Mouse (Mus musculus) lung, embryonic 16.5 days (tissue): ENCODE data around the gene Mpp4. TPM values are rescaled to one million over a fixed set of nuclear protein-coding genes. Genes with fewer than 3 reads are reported as not detected.

Experiments
- ATAC-seq: fragments of 200-750 bp; cut with Nextera tagmentation; 2 replicates; pipeline ENCODE4 v1.8.0; 2017; ENCODE audit warnings: low read depth, mild to moderate bottlenecking, moderate library complexity
- H3K27ac ChIP-seq: fragments of 300-500 bp; sonication (generic); 2 replicates; pipeline ENCODE4 v1.5.1; 2014; ENCODE audit warnings: mild to moderate bottlenecking, control low read depth, low read length
- H3K27me3 ChIP-seq: fragments of 300-500 bp; sonication (generic); 2 replicates; pipeline ENCODE4 v1.6.1; 2014; ENCODE audit warnings: low read depth, low read length, mixed read lengths; ENCODE audit not compliant: control insufficient read depth, insufficient read depth
- H3K36me3 ChIP-seq: fragments of 300-500 bp; sonication (generic); 2 replicates; pipeline ENCODE4 v1.6.1; 2014; ENCODE audit warnings: low read length; ENCODE audit not compliant: control insufficient read depth, insufficient read depth
- H3K4me1 ChIP-seq: fragments of 300-500 bp; sonication (generic); replicated peaks from 2 replicates; pipeline ENCODE4 v1.6.1; 2014; ENCODE audit warnings: low read length, mixed read lengths; ENCODE audit not compliant: control insufficient read depth, insufficient read depth
- H3K4me2 ChIP-seq: fragments of 300-500 bp; sonication (generic); 2 replicates; pipeline ENCODE4 v1.6.1; 2014; ENCODE audit warnings: low read depth, low read length, control low read depth
- H3K4me3 ChIP-seq: fragments of 300-500 bp; sonication (generic); 2 replicates; pipeline ENCODE4 v1.5.1; 2014; ENCODE audit warnings: mild to moderate bottlenecking, low read length, control low read depth
- H3K9ac ChIP-seq: fragments of 300-500 bp; sonication (generic); 2 replicates; pipeline ENCODE4 v1.6.1; 2014; ENCODE audit warnings: low read length, control low read depth
- H3K9me3 ChIP-seq: fragments of 300-500 bp; sonication (generic); 2 replicates; pipeline ENCODE4 v1.6.1; 2016; ENCODE audit warnings: low read length; ENCODE audit not compliant: control insufficient read depth
- WGBS: fragments of 180-500 bp; shearing (Covaris S2); extraction: QIAGEN DNeasy Blood & Tissue Kit; methylation state at CpG from one replicate; pipeline ENCODE4 v1.1.7; 2014; 5-methylcytosine and 5-hydroxymethylcytosine counted together
- polyA plus RNA-seq: library from polyadenylated mRNA; unstranded; fragments of >200 nt; fragmentation: Nextera tagmentation; extraction: Ambion mirVana; gene quantifications from 2 replicates; pipeline ENCODE4 v1.2.1, GENCODE M21; 2015

The Mpp4 gene
- polyA plus RNA-seq, 1 experiment from 2014 or later, result 0.41 TPM

GRCm38 (mm10) chr1:59128879-59129278 is 34.3 kb downstream of the Mpp4 start:
- no peak overlapping the region for H3K4me3 ChIP-seq
- no peak overlapping the region for H3K27ac ChIP-seq
- ATAC-seq, result peak; percentile 80
- peaks cover 1% of the 10 kb centered on the region for H3K4me1 ChIP-seq
- no peaks in the 10 kb centered on the region for H3K27me3 ChIP-seq
- no peaks in the 10 kb centered on the region for H3K36me3 ChIP-seq
- no peak overlapping the region for H3K9ac ChIP-seq
- 33% methylated on average over 7 of the region's 7 CpGs for WGBS
- no peak overlapping the region for H3K4me2 ChIP-seq
- no peaks in the 10 kb centered on the region for H3K9me3 ChIP-seq

GRCm38 (mm10) chr1:59125558-59125957 is 37.6 kb downstream of the Mpp4 start:
- no peak for ATAC-seq
- Histone ChIP-seq H3K27ac (no peak overlapping the region), H3K9ac (no peak overlapping the region), H3K9me3 (no peaks in the 10 kb centered on the region), H3K4me3 (no peak overlapping the region), H3K27me3 (no peaks in the 10 kb centered on the region), H3K36me3 (no peaks in the 10 kb centered on the region), H3K4me1 (0 out of 2 replicates have a peak, but pooled peaks cover 1% of the 10 kb centered on the region), H3K4me2 (no peak overlapping the region)
- 48% methylated on average over 5 of the region's 5 CpGs for WGBS

GRCm38 (mm10) chr1:59119720-59120457 is 43.3 kb downstream of the Mpp4 start, which contains the start of gene Tmem237:
Gene Tmem237 (minus strand): TSS chr1:59120408.
- peak within 1 kb of the TSS; percentile 44 for H3K27ac ChIP-seq
- WGBS, result under 1% methylated on average over 70 of the region's 74 CpGs
- peak; percentile 99 for ATAC-seq
- peak within 1 kb of the TSS; percentile 90 for H3K9ac ChIP-seq
- peak within 1 kb of the TSS; percentile 76 for H3K4me3 ChIP-seq
- no peaks in the 10 kb centered on the region for H3K27me3 ChIP-seq
- no peaks in the 10 kb centered on the region for H3K9me3 ChIP-seq
- H3K4me2 ChIP-seq, result peak within 1 kb of the TSS; percentile 82
- H3K36me3 ChIP-seq, result no peaks in the 10 kb centered on the region
- 0 out of 2 replicates have a peak, but pooled peaks cover 6% of the 10 kb centered on the region for H3K4me1 ChIP-seq

- 75% methylated on average over 8 of the region's 8 CpGs for WGBS
- H3K9me3 ChIP-seq, result no peaks in the 10 kb centered on the region
- H3K4me2 ChIP-seq, result no peak overlapping the region
- H3K27ac ChIP-seq, result no peak overlapping the region
- H3K27me3 ChIP-seq, result no peaks in the 10 kb centered on the region
- peaks cover 3% of the 10 kb centered on the region; the same call in 1 of the 2 replicates for H3K36me3 ChIP-seq
- H3K9ac ChIP-seq, result no peak overlapping the region
- no peak overlapping the region for H3K4me3 ChIP-seq
- no peaks in the 10 kb centered on the region for H3K4me1 ChIP-seq
- no peak for ATAC-seq
These were observed 52.7 kb downstream of the Mpp4 start for GRCm38 (mm10) chr1:59110524-59110923.

GRCm38 (mm10) chr1:59102071-59102470 is 61.1 kb downstream of the Mpp4 start:
- H3K9me3 ChIP-seq, result no peaks in the 10 kb centered on the region
- no peak overlapping the region for H3K4me2 ChIP-seq
- ATAC-seq, result no peak
- H3K4me3 ChIP-seq, result no peak overlapping the region
- no peaks in the 10 kb centered on the region for H3K4me1 ChIP-seq
- WGBS, result 87% methylated on average over 6 of the region's 6 CpGs
- H3K27me3 ChIP-seq, result no peaks in the 10 kb centered on the region
- no peak overlapping the region for H3K27ac ChIP-seq
- H3K9ac ChIP-seq, result no peak overlapping the region
- peaks cover 9% of the 10 kb centered on the region; the same call in 1 of the 2 replicates for H3K36me3 ChIP-seq

- Histone ChIP-seq H3K36me3 (peaks cover 9% of the 10 kb centered on the region; the same call in 1 of the 2 replicates), H3K9me3 (no peaks in the 10 kb centered on the region)
- WGBS, result 86% methylated on average over 5 of the region's 5 CpGs
These were observed 62.2 kb downstream of the Mpp4 start for GRCm38 (mm10) chr1:59101020-59101419.

GRCm38 (mm10) chr1:59094705-59095104 is 68.5 kb downstream of the Mpp4 start, which contains the start of gene C2cd6:
Gene C2cd6 (minus strand): TSS chr1:59094900.
- WGBS, result 91% methylated on average over 19 of the region's 19 CpGs
- Histone ChIP-seq H3K27me3 (no peaks in the 10 kb centered on the region), H3K4me3 (no peak within 1 kb of the TSS), H3K36me3 (0 out of 2 replicates have a peak, but pooled peaks cover 3% of the 10 kb centered on the region), H3K9ac (no peak within 1 kb of the TSS), H3K4me1 (no peaks in the 10 kb centered on the region), H3K9me3 (no peaks in the 10 kb centered on the region), H3K27ac (no peak within 1 kb of the TSS), H3K4me2 (no peak within 1 kb of the TSS)
- ATAC-seq, result no peak

More at GRCm38 (mm10) chr1:59101020-59101419, 62.2 kb downstream of the Mpp4 start:
- Histone ChIP-seq H3K4me1 (no peaks in the 10 kb centered on the region), H3K4me3 (no peak overlapping the region), H3K9ac (no peak overlapping the region), H3K27ac (no peak overlapping the region), H3K27me3 (no peaks in the 10 kb centered on the region), H3K4me2 (no peak overlapping the region)
- ATAC-seq, result no peak

Other genes with a start within 250 kb of the Mpp4 start
- 13.6 and 14.0 TPM in 2 replicates for gene Trak2, start 190.0 kb downstream of the Mpp4 start, polyA plus RNA-seq
- 21.9 and 23.7 TPM in 2 replicates for gene Stradb, start 189.9 kb downstream of the Mpp4 start, polyA plus RNA-seq
- gene C2cd6, start 68.5 kb downstream of the Mpp4 start, polyA plus RNA-seq, result not detected in 2 replicates
- gene Tmem237, start 43.0 kb downstream of the Mpp4 start, polyA plus RNA-seq, result 34.5 and 38.5 TPM in 2 replicates
- 11.2 and 11.6 TPM in 2 replicates for gene Als2, start 73.8 kb upstream of the Mpp4 start, polyA plus RNA-seq
- gene Cdk15, start 93.5 kb upstream of the Mpp4 start, polyA plus RNA-seq, result not detected in 2 replicates